ENCODE assay signal across 7 mouse cellular contexts in genomic region chr8:72218781-72219540, GRCm38 (mm10). TPM values are rescaled to one million over a fixed set of nuclear protein-coding genes. Genes with fewer than 3 reads are reported as not detected.
DNase-seq lines count a peak whose midpoint lies in the region; ATAC-seq lines count a peak whose summit lies in the region.

No protein-coding gene starts in this region.

- no peaks in the 10 kb centered on the region for H3K9me3 ChIP-seq in lung, embryonic 15.5 days
- H3K9me3 ChIP-seq in forebrain, embryonic 10.5 days: no peaks in the 10 kb centered on the region
- no peaks in the 10 kb centered on the region for H3K9me3 ChIP-seq in limb, embryonic 11.5 days (ENCODE audit: control insufficient read depth, low read length)
- no peaks in the 10 kb centered on the region for H3K9me3 ChIP-seq in stomach, embryonic 14.5 days (ENCODE audit: control insufficient read depth, low read depth, low read length)

- H3K4me1 ChIP-seq in lung, embryonic 15.5 days: peaks cover 10% of the 10 kb centered on the region
- peaks cover 14% of the 10 kb centered on the region for H3K4me1 ChIP-seq in forebrain, embryonic 10.5 days
- peaks cover 5% of the 10 kb centered on the region for H3K4me1 ChIP-seq in limb, embryonic 11.5 days (ENCODE audit: control insufficient read depth, insufficient read depth, low read length)
- peaks cover 12% of the 10 kb centered on the region for H3K4me1 ChIP-seq in stomach, embryonic 14.5 days (ENCODE audit: control insufficient read depth, insufficient read depth, low read length)

- no peak overlapping the region for H3K9ac ChIP-seq in lung, embryonic 15.5 days
- H3K9ac ChIP-seq in limb, embryonic 11.5 days (ENCODE audit: low read length): no peak overlapping the region
- no peak overlapping the region for H3K9ac ChIP-seq in stomach, embryonic 14.5 days (replicated peaks; ENCODE audit: low read depth, low read length)

- peak; percentile 15; the same call in 1 of the 2 replicates for ATAC-seq in lung, embryonic 15.5 days (ENCODE audit: borderline replicate concordance, extremely low read depth, low FRiP score, low TSS enrichment)
- no peak for ATAC-seq in limb, embryonic 11.5 days (ENCODE audit: insufficient number of reproducible peaks, low FRiP score, low TSS enrichment, low read depth)
- no peak for ATAC-seq in stomach, embryonic 14.5 days (ENCODE audit: insufficient number of reproducible peaks, insufficient read depth, low FRiP score, low read depth)

- H3K36me3 ChIP-seq in lung, embryonic 15.5 days: peaks cover 25% of the 10 kb centered on the region
- peaks cover 34% of the 10 kb centered on the region for H3K36me3 ChIP-seq in forebrain, embryonic 10.5 days (replicated peaks)
- H3K36me3 ChIP-seq in limb, embryonic 11.5 days (ENCODE audit: control insufficient read depth, insufficient read depth, low read length): peaks cover 14% of the 10 kb centered on the region
- peaks cover 23% of the 10 kb centered on the region for H3K36me3 ChIP-seq in stomach, embryonic 14.5 days (ENCODE audit: control insufficient read depth, insufficient read depth, low read length)

- peak overlapping the region; percentile 63 for H3K4me2 ChIP-seq in lung, embryonic 15.5 days
- H3K4me2 ChIP-seq in limb, embryonic 11.5 days (ENCODE audit: low read depth, severe bottlenecking): peak overlapping the region; percentile 27; the same call in 1 of the 2 replicates
- H3K4me2 ChIP-seq in stomach, embryonic 14.5 days (replicated peaks; ENCODE audit: low read depth, low read length): no peak overlapping the region

- H3K4me3 ChIP-seq in lung, embryonic 15.5 days: peak overlapping the region; percentile 65
- H3K4me3 ChIP-seq in forebrain, embryonic 10.5 days: peak overlapping the region; percentile 76
- peak overlapping the region; percentile 82; the same call in 1 of the 2 replicates for H3K4me3 ChIP-seq in limb, embryonic 11.5 days (ENCODE audit: low read depth, low read length)
- H3K4me3 ChIP-seq in stomach, embryonic 14.5 days (ENCODE audit: low read depth, low read length): peak overlapping the region; percentile 67

- H3K27me3 ChIP-seq in lung, embryonic 15.5 days: peaks cover 4% of the 10 kb centered on the region; the same call in 1 of the 2 replicates
- no peaks in the 10 kb centered on the region for H3K27me3 ChIP-seq in forebrain, embryonic 10.5 days (ENCODE audit: poor library complexity, severe bottlenecking)
- H3K27me3 ChIP-seq in limb, embryonic 11.5 days (ENCODE audit: control insufficient read depth, insufficient read depth, low read length): no peaks in the 10 kb centered on the region
- H3K27me3 ChIP-seq in stomach, embryonic 14.5 days (ENCODE audit: control insufficient read depth, insufficient read depth, low read length): no peaks in the 10 kb centered on the region

- peak overlapping the region; percentile 51; the same call in 1 of the 2 replicates for H3K27ac ChIP-seq in lung, embryonic 15.5 days
- peak overlapping the region; percentile 87 for H3K27ac ChIP-seq in forebrain, embryonic 10.5 days
- H3K27ac ChIP-seq in limb, embryonic 11.5 days (replicated peaks; ENCODE audit: low read depth, low read length): no peak overlapping the region
- no peak overlapping the region for H3K27ac ChIP-seq in stomach, embryonic 14.5 days (ENCODE audit: low read length)

- 75% methylated on average over 10 of the region's 10 CpGs for WGBS in lung, embryonic 15.5 days
- 84% methylated on average over 10 of the region's 10 CpGs for WGBS in forebrain, embryonic 10.5 days
- 85% methylated on average over 9 of the region's 10 CpGs for WGBS in limb, embryonic 11.5 days
- 79% methylated on average over 9 of the region's 10 CpGs for WGBS in stomach, embryonic 14.5 days

- DNase-seq in lung, postnatal 10 days: no peak
- DNase-seq in forebrain, embryonic 10.5 days (ENCODE audit: extremely low spot score, low spot score): no peak
- DNase-seq in limb, embryonic 11.5 days (ENCODE audit: low spot score): no peak
- no peak for DNase-seq in thymus, postnatal 36 days
- no peak for DNase-seq in layer of hippocampus, adult 9-11 months

RNA-seq across cellular contexts. Expression of gene Fam32a, which starts 0.6 kb away (rescaled TPM):
- 71.6 and 77.4 TPM in 2 replicates for polyA plus RNA-seq in lung, embryonic 15.5 days (2015; fragmentation: Nextera tagmentation; extraction: Ambion mirVana)
- 77.6 and 80.0 TPM in 2 replicates for polyA plus RNA-seq in forebrain, embryonic 10.5 days (2016; fragmentation: Nextera tagmentation; extraction: Ambion mirVana)
- polyA plus RNA-seq in limb, embryonic 11.5 days (2014; fragmentation: Nextera tagmentation; extraction: Ambion mirVana): 66.1 and 69.3 TPM in 2 replicates
- polyA plus RNA-seq in stomach, embryonic 14.5 days (2014; fragmentation: Nextera tagmentation; extraction: Ambion mirVana): 66.9 and 75.5 TPM in 2 replicates

RNA-seq across cellular contexts. Expression of gene Gm11034, which starts 5.5 kb away (rescaled TPM):
- not detected in 2 replicates for polyA plus RNA-seq in lung, embryonic 15.5 days (2015; fragmentation: Nextera tagmentation; extraction: Ambion mirVana)
- not detected in 2 replicates for polyA plus RNA-seq in forebrain, embryonic 10.5 days (2016; fragmentation: Nextera tagmentation; extraction: Ambion mirVana)
- not detected in 2 replicates for polyA plus RNA-seq in limb, embryonic 11.5 days (2014; fragmentation: Nextera tagmentation; extraction: Ambion mirVana)
- polyA plus RNA-seq in stomach, embryonic 14.5 days (2014; fragmentation: Nextera tagmentation; extraction: Ambion mirVana): not detected in 2 replicates

RNA-seq across cellular contexts. Expression of gene Cib3, which starts 6.3 kb away (rescaled TPM):
- polyA plus RNA-seq in lung, embryonic 15.5 days (2015; fragmentation: Nextera tagmentation; extraction: Ambion mirVana): 0.20 TPM in 2 replicates
- polyA plus RNA-seq in forebrain, embryonic 10.5 days (2016; fragmentation: Nextera tagmentation; extraction: Ambion mirVana): not detected in 2 replicates
- polyA plus RNA-seq in limb, embryonic 11.5 days (2014; fragmentation: Nextera tagmentation; extraction: Ambion mirVana): not detected in 2 replicates
- not detected in 2 replicates for polyA plus RNA-seq in stomach, embryonic 14.5 days (2014; fragmentation: Nextera tagmentation; extraction: Ambion mirVana)

RNA-seq across cellular contexts. Expression of gene Ap1m1, which starts 20.9 kb away (rescaled TPM):
- 103 and 106 TPM in 2 replicates for polyA plus RNA-seq in lung, embryonic 15.5 days (2015; fragmentation: Nextera tagmentation; extraction: Ambion mirVana)
- polyA plus RNA-seq in forebrain, embryonic 10.5 days (2016; fragmentation: Nextera tagmentation; extraction: Ambion mirVana): 181 and 183 TPM in 2 replicates
- 117 and 118 TPM in 2 replicates for polyA plus RNA-seq in limb, embryonic 11.5 days (2014; fragmentation: Nextera tagmentation; extraction: Ambion mirVana)
- polyA plus RNA-seq in stomach, embryonic 14.5 days (2014; fragmentation: Nextera tagmentation; extraction: Ambion mirVana): 101 and 109 TPM in 2 replicates

RNA-seq across cellular contexts. Expression of gene Hsh2d, which starts 29.5 kb away (rescaled TPM):
- 0.34 and 0.57 TPM in 2 replicates for polyA plus RNA-seq in lung, embryonic 15.5 days (2015; fragmentation: Nextera tagmentation; extraction: Ambion mirVana)
- 0.07 TPM in 1 of 2 replicates, not detected in the other for polyA plus RNA-seq in forebrain, embryonic 10.5 days (2016; fragmentation: Nextera tagmentation; extraction: Ambion mirVana)
- polyA plus RNA-seq in limb, embryonic 11.5 days (2014; fragmentation: Nextera tagmentation; extraction: Ambion mirVana): 0.20 TPM in 1 of 2 replicates, not detected in the other
- polyA plus RNA-seq in stomach, embryonic 14.5 days (2014; fragmentation: Nextera tagmentation; extraction: Ambion mirVana): 1.4 TPM in 2 replicates

Comparison
In these comparisons a context has a peak if more than half of its experiments do, and no peak if none do; other contexts are left out.
1. H3K27ac ChIP-seq: peak in lung, embryonic 15.5 days (single experiment) and forebrain, embryonic 10.5 days (single experiment); none in limb, embryonic 11.5 days (single experiment) and stomach, embryonic 14.5 days (single experiment).
2. Peak in every context shown above with its lines, with median percentiles within 50 percentile points of each other: H3K4me3 ChIP-seq.